8 mouse cellular contexts compared by ENCODE assay signal in genomic region chr13:104540861-104541398, GRCm38 (mm10).
DNase-seq lines count a peak whose midpoint lies in the region; ATAC-seq and TF ChIP-seq lines count a peak whose summit lies in the region.

No protein-coding gene starts in this region.

- H3K9ac ChIP-seq in heart, embryonic 15.5 days = no peak overlapping the region
- H3K9ac ChIP-seq in ES-Bruce4 (ENCODE audit: low read depth, poor library complexity, severe bottlenecking) = peak overlapping the region; percentile 13; the same call in 1 of the 2 replicates
- H3K9ac ChIP-seq in embryonic facial prominence, embryonic 12.5 days = no peak overlapping the region
- no peak overlapping the region for H3K9ac ChIP-seq in limb, embryonic 15.5 days

- TF ChIP-seq POLR2A in ES-Bruce4 (IDR thresholded peaks at IDR 0.05; ENCODE audit: insufficient read depth, low read length) = no peak

- H3K27ac ChIP-seq in heart, embryonic 15.5 days = no peak overlapping the region
- no peak overlapping the region for H3K27ac ChIP-seq in ES-Bruce4 (ENCODE audit: insufficient read depth, low read length)
- peak overlapping the region; percentile 57; the same call in 1 of the 2 replicates for H3K27ac ChIP-seq in embryonic facial prominence, embryonic 12.5 days
- no peak overlapping the region for H3K27ac ChIP-seq in limb, embryonic 15.5 days

- no peaks in the 10 kb centered on the region for H3K9me3 ChIP-seq in heart, embryonic 15.5 days (replicated peaks)
- peaks cover 2% of the 10 kb centered on the region; the same call in 1 of the 2 replicates for H3K9me3 ChIP-seq in ES-Bruce4 (replicated peaks; ENCODE audit: control insufficient read depth, insufficient read depth, low read length, poor library complexity, severe bottlenecking)
- no peaks in the 10 kb centered on the region for H3K9me3 ChIP-seq in embryonic facial prominence, embryonic 12.5 days
- H3K9me3 ChIP-seq in limb, embryonic 15.5 days = no peaks in the 10 kb centered on the region

- H3K4me2 ChIP-seq in heart, embryonic 15.5 days = peak overlapping the region; percentile 41
- peak overlapping the region; percentile 30 for H3K4me2 ChIP-seq in embryonic facial prominence, embryonic 12.5 days (replicated peaks)
- 0 out of 2 replicates have a peak overlapping the region, but pooled peaks have one; percentile 10 for H3K4me2 ChIP-seq in limb, embryonic 15.5 days

- H3K36me3 ChIP-seq in heart, embryonic 15.5 days = no peaks in the 10 kb centered on the region
- no peaks in the 10 kb centered on the region for H3K36me3 ChIP-seq in ES-Bruce4 (ENCODE audit: control insufficient read depth, insufficient read depth, low read length, poor library complexity, severe bottlenecking)
- no peaks in the 10 kb centered on the region for H3K36me3 ChIP-seq in embryonic facial prominence, embryonic 12.5 days
- H3K36me3 ChIP-seq in limb, embryonic 15.5 days = no peaks in the 10 kb centered on the region

- peaks cover 2% of the 10 kb centered on the region for H3K4me1 ChIP-seq in heart, embryonic 15.5 days (replicated peaks)
- no peaks in the 10 kb centered on the region for H3K4me1 ChIP-seq in ES-Bruce4 (ENCODE audit: control insufficient read depth, insufficient read depth, low read length)
- peaks cover 12% of the 10 kb centered on the region for H3K4me1 ChIP-seq in embryonic facial prominence, embryonic 12.5 days
- peaks cover 6% of the 10 kb centered on the region; the same call in 1 of the 2 replicates for H3K4me1 ChIP-seq in limb, embryonic 15.5 days

- TF ChIP-seq CTCF in ES-Bruce4 (IDR thresholded peaks at IDR 0.05; ENCODE audit: low read depth, low read length) = no peak

- 0 out of 2 replicates have a peak, but pooled peaks have one; percentile 22 for ATAC-seq in heart, embryonic 15.5 days (replicated peaks; ENCODE audit: insufficient number of reproducible peaks, insufficient read depth, low FRiP score, low read depth)
- peak; percentile 72 for ATAC-seq in embryonic facial prominence, embryonic 12.5 days (ENCODE audit: insufficient number of reproducible peaks, insufficient read depth, low FRiP score, low TSS enrichment)
- ATAC-seq in limb, embryonic 15.5 days (ENCODE audit: insufficient number of reproducible peaks, low FRiP score, low TSS enrichment, low read depth) = peak; percentile 48; the same call in 1 of the 2 replicates
- no peak for ATAC-seq in inflammation-experienced regulatory T-cells, adult 6 months
- no peak for ATAC-seq in frontal cortex, adult (ENCODE audit: low TSS enrichment)

- no peak for TF ChIP-seq EP300 in ES-Bruce4 (IDR thresholded peaks at IDR 0.05; ENCODE audit: insufficient read depth, low read depth, low read length)

- no peak overlapping the region for H3K4me3 ChIP-seq in heart, embryonic 15.5 days
- H3K4me3 ChIP-seq in ES-Bruce4 (ENCODE audit: low read depth, low read length) = no peak overlapping the region
- no peak overlapping the region for H3K4me3 ChIP-seq in embryonic facial prominence, embryonic 12.5 days
- peak overlapping the region; percentile 18; the same call in 1 of the 2 replicates for H3K4me3 ChIP-seq in limb, embryonic 15.5 days

- DNase-seq in heart, postnatal 14 days = no peak
- no peak for DNase-seq in layer of hippocampus, postnatal 14 days (ENCODE audit: low spot score in 2 of 2)

- 36% methylated on average over 7 of the region's 7 CpGs for WGBS in heart, embryonic 15.5 days
- 27% methylated on average over 7 of the region's 7 CpGs for WGBS in embryonic facial prominence, embryonic 12.5 days
- 23% methylated on average over 7 of the region's 7 CpGs for WGBS in limb, embryonic 15.5 days

- H3K27me3 ChIP-seq in heart, embryonic 15.5 days = no peaks in the 10 kb centered on the region
- no peaks in the 10 kb centered on the region for H3K27me3 ChIP-seq in ES-Bruce4 (ENCODE audit: control insufficient read depth, insufficient read depth, low read length, poor library complexity, severe bottlenecking)
- no peaks in the 10 kb centered on the region for H3K27me3 ChIP-seq in embryonic facial prominence, embryonic 12.5 days
- no peaks in the 10 kb centered on the region for H3K27me3 ChIP-seq in limb, embryonic 15.5 days

- intact Hi-C loops in heart, postnatal 14 days (cut with DNase I) = no loop called here

Comparison
In these comparisons a context has a peak if more than half of its experiments do, and no peak if none do; other contexts are left out.
1. ATAC-seq: peak in heart, embryonic 15.5 days (single experiment), embryonic facial prominence, embryonic 12.5 days (single experiment) and limb, embryonic 15.5 days (single experiment); none in inflammation-experienced regulatory T-cells, adult 6 months (single experiment) and frontal cortex, adult (single experiment).
2. Peak in every context shown above with its lines, with median percentiles within 50 percentile points of each other: H3K4me2 ChIP-seq.